Mouse (Mus musculus) thymus, postnatal 4 days (tissue): ENCODE results near the gene Nfrkb.

Experiments
- DNase-seq: peaks from one replicate; pipeline ENCODE4 v3.0.0; 2021

The Nfrkb gene

DNA sequence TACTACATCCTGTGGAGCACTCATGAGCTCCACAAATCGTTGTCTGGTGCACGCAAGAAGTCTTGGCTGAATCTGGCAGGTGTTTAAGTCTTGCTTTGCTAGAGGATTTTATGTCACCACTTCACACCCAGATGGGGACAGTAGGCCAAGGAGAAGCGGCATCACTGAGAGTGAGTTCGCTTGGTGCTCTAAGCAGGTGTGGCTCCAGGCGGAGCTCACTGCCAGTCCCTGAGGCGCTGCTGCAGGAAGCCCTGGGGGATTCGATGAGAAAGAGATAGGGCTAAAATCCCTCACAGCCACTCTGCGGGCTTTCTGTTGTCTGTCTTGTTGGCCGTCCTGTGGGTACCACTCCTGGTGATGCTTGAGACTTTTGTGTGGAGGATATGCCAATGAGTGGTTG is 44.0 kb downstream of the Nfrkb start:
- DNase-seq, result no peak

DNA sequence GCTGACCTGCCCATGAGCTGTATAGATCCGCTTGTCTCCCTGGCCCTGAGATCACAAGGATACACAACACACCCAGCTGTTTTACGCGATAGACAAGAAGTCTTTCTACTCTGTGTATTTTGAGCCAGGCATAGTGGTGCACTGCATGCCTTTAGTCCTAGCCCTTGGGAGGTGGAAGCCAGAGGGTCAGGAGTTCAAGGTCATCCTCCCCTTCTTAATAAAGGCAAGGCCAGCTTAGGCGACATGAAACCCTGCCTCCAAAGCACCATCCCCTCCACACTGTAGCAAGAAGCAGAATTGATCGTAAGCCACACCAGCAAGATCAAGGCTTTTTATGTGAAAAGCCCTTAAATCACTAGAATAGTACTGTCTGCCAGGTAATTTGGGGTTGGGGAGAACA is 45.8 kb downstream of the Nfrkb start:
- no peak for DNase-seq

DNA sequence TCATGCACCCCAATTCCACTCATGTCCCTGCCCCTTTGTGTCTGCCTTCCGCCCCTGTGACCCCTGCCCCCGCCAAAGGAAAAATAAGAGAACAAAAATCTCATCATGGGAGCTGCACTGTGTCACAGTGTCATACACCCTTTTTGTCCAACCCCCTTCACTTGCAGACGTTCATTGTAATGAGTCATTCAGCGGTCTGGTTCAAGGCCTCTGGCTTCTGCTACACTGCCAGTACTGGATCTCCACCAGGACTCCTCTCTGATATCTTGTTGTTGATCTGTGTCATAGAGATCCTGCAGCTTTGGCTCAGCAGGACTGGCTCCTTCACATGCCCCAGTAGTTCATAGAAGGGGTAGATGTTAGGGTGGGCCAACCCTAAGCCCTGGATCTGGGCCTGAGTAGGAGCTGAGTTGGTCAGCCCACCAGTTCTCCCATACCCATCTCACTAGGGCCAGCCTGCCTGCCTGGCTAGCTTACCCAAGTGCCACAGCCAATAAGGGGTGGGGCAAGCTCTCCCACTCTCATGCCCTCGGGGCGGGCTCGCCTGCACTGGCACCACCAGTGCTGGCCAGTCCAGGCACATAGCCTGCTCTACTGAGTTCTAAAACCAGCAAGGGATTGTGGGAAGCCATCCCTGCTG is 46.5 kb downstream of the Nfrkb start:
- no peak for DNase-seq

DNA sequence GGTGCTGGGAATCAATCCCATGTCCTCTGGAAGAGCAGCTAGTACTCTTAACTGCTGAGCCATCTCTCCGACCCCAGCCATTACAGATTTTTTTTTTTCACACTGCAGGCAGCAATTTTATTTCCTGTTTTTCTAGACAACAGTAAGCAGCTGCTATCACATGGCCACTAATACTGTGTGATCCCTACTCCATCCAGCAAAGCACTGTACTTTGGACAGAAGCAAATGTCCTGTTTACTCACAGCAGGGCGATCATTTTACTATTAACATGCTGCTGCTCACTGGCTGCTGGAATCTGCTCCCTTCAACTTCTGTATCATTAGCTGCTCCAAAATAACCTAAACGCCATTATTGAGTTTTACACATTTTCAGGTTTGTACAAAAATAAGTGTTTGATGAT is 47.4 kb downstream of the Nfrkb start:
- no peak for DNase-seq

DNA sequence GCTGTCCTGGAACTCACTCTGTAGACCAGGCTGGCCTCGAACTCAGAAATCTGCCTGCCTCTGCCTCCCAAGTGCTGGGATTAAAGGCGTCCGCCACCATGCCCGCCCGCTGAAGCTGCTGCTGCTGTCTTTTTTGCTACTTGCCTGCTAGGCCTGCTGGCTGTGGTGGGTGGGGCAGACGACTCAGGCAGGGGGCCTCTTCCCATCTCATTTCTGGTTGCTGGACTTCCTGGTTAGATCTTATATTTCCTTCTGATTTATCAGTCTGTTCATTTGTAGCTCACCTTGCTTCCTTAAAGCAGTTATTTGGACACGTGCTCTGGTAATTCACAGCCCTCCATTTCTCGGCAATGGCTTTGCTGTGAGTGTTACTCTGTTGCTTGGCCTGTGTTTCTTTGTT is 49.4 kb downstream of the Nfrkb start:
- no peak for DNase-seq

DNA sequence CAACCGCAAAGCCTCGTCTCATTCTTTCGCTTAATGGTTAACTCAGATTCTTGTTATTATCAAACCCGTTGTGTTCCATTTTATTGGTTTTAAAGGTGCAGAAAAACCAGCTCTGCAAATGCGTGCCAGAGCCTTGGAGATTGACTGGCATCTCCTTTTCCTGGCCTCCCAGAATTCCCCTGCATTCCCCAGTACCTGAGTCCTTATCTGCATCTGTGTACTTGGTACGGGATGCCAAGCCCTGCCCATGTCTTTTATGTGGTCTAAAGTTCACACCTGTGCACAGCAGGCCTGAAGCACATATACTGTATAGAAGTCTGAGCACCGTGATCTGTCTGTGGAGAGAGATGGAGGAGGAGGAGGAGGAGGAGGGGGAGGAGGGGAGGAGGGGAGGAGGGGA is 51.9 kb downstream of the Nfrkb start:
- no peak for DNase-seq

DNA sequence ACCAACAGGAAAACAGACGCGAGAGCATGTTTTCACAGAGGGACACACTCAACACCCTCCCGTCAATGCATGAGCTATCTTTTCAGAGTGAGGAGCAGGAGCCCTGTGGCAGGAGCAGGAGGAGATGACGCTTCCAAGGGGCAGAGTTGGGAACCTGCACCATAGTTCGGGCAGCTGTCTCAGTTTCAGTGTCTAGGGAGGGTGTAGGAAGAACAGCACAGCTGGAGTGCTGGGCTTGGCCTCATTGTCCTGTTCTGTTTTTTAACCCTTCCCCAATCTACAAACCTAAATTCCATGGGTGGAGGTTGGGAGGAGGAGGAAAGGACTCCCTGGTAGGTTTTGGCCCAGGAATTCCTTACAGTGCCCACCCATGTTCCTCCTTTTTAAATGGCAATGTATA is 52.8 kb downstream of the Nfrkb start:
- DNase-seq, result no peak

DNA sequence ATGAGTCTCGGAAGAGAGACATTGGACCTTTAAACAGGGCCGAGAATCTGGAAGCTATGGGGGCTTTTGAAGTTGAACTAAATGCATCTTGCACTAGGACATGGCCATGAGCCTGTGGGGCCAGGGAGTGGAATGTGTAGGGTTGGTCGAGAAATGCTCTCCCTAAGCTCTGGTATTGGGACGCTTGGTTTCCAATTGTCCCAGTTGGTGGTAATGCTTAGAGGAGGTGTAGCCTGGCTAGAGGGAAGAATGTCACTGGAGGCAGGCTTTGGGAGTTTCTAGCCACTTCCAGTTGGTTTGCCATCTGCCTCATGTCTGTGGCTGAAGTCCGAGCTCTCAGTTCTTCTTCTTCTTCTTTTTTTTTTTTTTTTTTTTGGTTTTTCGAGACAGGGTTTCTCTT is 53.3 kb downstream of the Nfrkb start:
- DNase-seq, result no peak

DNA sequence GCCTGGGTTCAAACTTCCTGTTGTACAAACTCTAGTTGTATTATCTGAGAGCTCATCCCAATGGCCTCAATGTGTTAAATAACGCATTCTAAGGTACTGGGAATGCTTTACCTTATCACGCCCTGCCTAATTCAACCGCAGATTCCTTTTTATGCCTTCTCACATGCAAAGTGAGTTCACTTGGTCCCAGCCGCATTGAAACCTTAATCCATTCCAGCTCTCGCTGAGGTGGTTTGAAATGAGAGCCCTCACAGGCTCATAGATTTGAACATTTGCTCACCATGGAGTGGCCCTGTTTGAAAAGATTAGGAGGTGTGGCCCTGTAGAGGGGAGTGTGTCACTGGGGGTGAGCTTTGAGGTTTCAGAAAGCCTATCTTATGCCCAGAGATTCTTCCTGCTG is 54.4 kb downstream of the Nfrkb start:
- DNase-seq, result no peak

DNA sequence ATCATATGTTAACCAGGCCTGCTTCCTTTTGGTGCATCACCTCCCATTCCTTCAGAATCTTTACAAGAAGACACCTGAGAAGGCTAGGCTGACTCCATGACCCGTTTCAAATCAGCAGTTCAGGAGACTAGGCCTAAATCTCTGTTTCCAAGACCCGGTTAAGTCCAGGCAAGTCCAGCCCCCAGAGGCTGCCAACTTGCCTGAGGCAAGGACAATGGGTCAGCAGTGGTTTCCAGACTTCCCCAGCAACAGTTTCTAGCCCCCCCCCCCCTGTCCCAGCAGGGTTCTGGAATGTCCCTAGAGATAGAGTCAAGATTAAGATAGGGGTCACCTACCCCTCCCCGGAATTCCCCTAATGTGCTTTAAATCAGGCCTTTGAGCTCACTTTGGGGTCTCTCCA is 55.5 kb downstream of the Nfrkb start:
- no peak for DNase-seq

DNA sequence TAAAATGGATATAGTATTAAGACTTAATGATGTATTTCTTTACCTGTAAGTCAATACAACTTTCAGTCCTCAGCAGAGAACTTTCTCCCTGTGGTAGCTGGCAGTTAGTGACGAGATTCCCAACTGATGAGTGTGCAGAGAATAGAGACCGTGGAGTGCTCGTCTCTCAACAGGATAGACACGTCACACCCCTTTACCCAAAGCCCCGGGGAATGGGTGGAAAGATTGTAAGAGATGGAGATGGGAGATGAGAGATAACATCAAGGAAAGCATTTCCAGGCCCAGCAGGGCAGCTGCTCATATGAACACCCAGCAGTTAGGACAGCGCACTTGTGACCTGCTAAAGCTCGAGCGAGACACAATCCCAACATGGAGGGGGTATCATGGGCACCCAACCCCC is 58.2 kb downstream of the Nfrkb start:
- no peak for DNase-seq

DNA sequence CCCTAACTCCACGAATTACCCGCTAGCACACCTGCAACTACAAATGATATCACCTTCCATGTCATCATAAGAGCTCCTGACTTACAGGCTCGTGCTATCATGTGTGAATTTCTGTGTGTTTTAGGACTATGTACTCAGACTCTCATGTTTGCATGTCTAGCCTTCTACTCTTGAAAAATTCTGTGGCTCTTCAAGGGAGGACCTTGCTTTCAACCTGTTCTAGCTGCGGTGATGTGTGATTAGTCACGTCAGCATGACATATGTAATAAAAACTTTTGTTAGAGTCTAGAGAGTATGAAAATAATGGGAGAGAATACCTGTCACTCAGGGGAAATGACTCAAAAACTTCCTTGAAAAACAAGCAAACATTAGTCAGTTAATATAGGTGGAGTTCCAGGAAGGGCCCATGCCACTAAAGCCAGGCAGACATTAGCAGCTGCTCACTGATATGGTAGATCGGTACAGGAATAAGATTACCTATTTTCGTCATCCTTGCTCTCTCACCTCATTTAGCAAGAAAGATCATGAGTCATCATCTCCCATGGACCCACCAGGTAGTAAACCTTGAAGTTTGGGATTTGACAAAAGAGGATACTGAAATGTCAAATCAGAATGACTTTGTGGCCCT is 63.3 kb downstream of the Nfrkb start:
- no peak for DNase-seq

DNA sequence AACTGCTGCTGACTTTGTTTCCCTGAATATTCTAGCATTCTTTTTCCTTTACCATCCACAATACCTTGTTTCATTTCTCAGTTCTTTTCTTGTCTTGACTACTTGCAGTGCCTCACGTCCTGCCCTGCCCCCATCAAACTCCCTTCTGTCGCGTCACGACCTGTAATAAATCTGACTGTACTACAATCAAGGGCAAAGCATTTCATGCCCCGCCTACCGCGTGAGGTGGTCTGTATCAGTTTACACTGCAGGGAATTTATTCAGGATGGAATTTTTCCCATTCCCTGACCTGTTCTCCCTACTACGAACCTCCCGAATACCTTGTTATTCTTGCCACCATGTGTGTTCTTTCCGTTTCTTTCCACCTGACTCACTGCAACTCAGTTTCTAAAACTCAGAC is 66.2 kb downstream of the Nfrkb start:
- DNase-seq, result no peak

DNA sequence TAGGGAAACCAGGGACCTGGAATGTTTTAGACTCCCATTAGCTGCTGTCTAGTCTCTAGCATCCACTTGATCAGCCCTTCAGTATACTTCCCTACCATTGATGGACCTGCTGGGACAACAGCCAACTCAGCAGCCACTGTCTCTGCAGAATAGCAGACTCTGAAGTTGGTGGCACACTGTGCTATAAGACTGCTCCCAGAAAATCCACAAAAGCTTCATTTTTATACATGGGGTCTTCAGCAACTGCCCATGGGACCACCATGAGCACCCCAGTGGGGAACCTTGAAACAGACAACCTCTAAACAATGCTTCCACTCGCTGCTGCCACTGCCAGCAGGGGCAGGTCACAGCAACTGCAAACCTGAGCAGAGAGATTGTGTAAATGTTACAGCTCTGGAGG is 68.4 kb downstream of the Nfrkb start:
- no peak for DNase-seq

DNA sequence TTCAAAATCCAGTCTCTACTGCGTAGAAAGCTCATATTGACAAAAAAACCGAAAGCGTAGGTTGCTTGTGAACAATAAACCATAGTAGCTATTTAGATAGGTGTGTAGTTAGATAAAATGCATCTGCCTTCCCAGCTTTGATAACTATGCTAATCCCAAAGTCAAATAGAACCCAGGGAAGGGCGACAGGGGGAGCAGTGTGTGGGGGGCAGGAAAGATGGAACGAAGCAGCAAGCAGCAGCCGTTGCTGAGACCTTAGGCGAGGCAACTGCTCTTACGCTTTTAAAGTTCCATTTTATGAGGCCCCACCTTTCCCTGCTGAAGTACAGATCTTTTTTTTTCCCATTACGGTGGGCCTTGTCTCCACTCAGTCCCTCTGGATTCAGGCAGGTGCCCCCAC is 77.2 kb downstream of the Nfrkb start:
- no peak for DNase-seq

DNA sequence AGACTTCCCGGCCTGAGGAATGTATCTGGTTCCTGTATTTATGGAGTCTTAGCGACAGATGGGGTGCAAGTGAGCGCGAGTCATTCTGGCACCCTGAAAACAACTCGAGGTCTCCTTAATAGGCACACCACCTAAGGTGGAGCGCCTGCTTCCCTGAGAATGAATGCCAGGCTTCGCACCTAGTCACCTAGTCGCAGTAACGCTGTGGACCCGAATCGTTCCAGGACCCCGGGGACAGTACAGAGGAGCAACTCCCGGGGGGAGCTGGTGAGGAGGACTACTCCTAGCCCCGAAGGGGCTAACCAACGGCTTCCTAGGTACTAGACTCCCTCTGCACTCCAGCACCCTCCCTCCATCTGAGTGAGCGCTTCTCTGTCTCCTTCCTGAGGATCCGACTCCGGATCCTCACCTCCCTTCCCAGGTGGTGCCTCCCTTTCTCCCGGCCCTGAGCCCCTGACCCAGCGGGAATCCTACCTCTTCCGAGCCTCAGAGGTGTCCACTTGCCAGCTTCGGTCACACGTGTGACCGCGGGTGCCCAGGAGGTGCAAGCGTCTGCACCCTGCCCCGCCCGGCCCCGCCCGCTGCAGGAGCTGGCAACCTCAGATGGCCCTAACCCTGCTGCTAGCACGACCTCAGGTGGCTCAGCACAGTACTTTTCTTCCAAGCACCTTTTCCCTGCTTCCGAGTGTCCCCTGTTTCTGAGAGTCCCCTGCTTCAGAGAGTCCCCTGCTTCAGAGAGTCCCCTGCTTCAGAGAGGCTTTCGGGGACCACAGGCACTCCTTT is 77.9 kb downstream of the Nfrkb start, which contains the start of gene Tmem45b:
Gene Tmem45b (minus strand): TSS at position 771 of the 783 bp plus-strand sequence.
- DNase-seq, result no peak
